19 mouse cellular contexts compared by ENCODE assay signal in the genomic region with DNA sequence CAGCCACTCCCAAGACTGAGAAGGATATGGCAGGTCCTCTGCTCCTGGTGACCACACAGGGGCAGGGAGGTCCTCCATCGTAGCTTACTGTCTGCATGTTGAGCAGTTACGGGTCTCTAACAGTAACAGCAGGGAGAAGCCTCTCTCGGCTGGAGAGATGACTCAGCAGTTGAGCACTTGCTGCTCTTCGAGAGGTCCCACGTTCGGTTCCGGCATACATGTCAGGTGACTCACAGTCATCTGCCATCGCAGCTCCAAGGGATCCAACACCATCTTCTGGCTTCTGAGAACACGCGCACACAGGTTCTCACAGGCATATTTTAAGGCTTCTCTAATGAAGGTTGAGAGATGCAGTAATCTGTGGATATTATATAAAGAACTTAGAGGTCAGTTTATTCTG. TPM values are rescaled to one million over a fixed set of nuclear protein-coding genes. Genes with fewer than 3 reads are reported as not detected.
DNase-seq lines count a peak whose midpoint lies in the region; ATAC-seq lines count a peak whose summit lies in the region.
"Had no signal": no experiment of that assay in that cellular context is flagged by ENCODE, and none has a peak within 500 bp of the region (broad histone marks: within the 10 kb centered on the region; RNA-seq: fewer than 3 reads in every experiment).

No protein-coding gene starts in this region.

- DNase-seq in 3T3-L1 (ENCODE audit: low read depth, low spot score): peak; percentile 90
- peak; percentile 58 for DNase-seq in ES-CJ7 (ENCODE audit: low read depth, low spot score)
- DNase-seq in midbrain, embryonic 10.5 days (ENCODE audit: low spot score): no peak
- DNase-seq in Muller cell, postnatal 12 days (ENCODE audit: inconsistent ontology term): no peak
- no peak for DNase-seq in adrenal gland, postnatal 36 days
- DNase-seq: cerebellum, postnatal 10 days; heart, adult 11 months; kidney, adult 9 months; kidney, postnatal 36 days; thymus, postnatal 4 days had no signal

- peaks cover 93% of the 10 kb centered on the region for H3K4me1 ChIP-seq in megakaryocyte, embryonic 14.5 days
- H3K4me1 ChIP-seq in midbrain, embryonic 10.5 days: peaks cover 2% of the 10 kb centered on the region; the same call in 1 of the 2 replicates
- H3K4me1 ChIP-seq: forebrain, embryonic 15.5 days; hindbrain, embryonic 10.5 days; midbrain, embryonic 12.5 days; neural tube, embryonic 15.5 days had no signal

- ATAC-seq in erythroblast, adult 5-6 weeks (replicated peaks; ENCODE audit: low FRiP score, poor library complexity, severe bottlenecking): peak; percentile 74
- ATAC-seq: CD4-positive, CD25-positive, alpha-beta regulatory T cell, adult 4 months; forebrain, embryonic 15.5 days had no signal

- WGBS in midbrain, embryonic 10.5 days: 88% methylated on average over 10 of the region's 10 CpGs

- peak overlapping the region; percentile 87 for H3K4me3 ChIP-seq in megakaryocyte, embryonic 14.5 days (replicated peaks)
- no peak overlapping the region for H3K4me3 ChIP-seq in midbrain, embryonic 10.5 days
- H3K4me3 ChIP-seq: forebrain, embryonic 15.5 days; heart, embryonic 15.5 days; hindbrain, embryonic 10.5 days; limb, embryonic 15.5 days; midbrain, embryonic 12.5 days; neural tube, embryonic 15.5 days had no signal

- no peak overlapping the region for H3K27ac ChIP-seq in midbrain, embryonic 10.5 days (replicated peaks)
- H3K27ac ChIP-seq: forebrain, embryonic 15.5 days; heart, embryonic 15.5 days; hindbrain, embryonic 10.5 days; limb, embryonic 15.5 days; midbrain, embryonic 12.5 days; neural tube, embryonic 15.5 days had no signal

- H3K27me3 ChIP-seq in megakaryocyte, embryonic 14.5 days (replicated peaks): no peaks in the 10 kb centered on the region
- H3K27me3 ChIP-seq in midbrain, embryonic 10.5 days (ENCODE audit: low read depth, poor library complexity, severe bottlenecking): no peaks in the 10 kb centered on the region
- H3K27me3 ChIP-seq: forebrain, embryonic 15.5 days; heart, embryonic 15.5 days; limb, embryonic 15.5 days; neural tube, embryonic 15.5 days had no signal

- no peaks in the 10 kb centered on the region for H3K9me3 ChIP-seq in megakaryocyte, embryonic 14.5 days
- H3K9me3 ChIP-seq in midbrain, embryonic 10.5 days (replicated peaks): no peaks in the 10 kb centered on the region
- H3K9me3 ChIP-seq: forebrain, embryonic 15.5 days; heart, embryonic 15.5 days; hindbrain, embryonic 10.5 days; limb, embryonic 15.5 days; midbrain, embryonic 12.5 days; neural tube, embryonic 15.5 days had no signal

- peaks cover 7% of the 10 kb centered on the region for H3K36me3 ChIP-seq in megakaryocyte, embryonic 14.5 days (replicated peaks; ENCODE audit: low read length)
- H3K36me3 ChIP-seq in midbrain, embryonic 10.5 days: no peaks in the 10 kb centered on the region
- H3K36me3 ChIP-seq: forebrain, embryonic 15.5 days; heart, embryonic 15.5 days; hindbrain, embryonic 10.5 days; limb, embryonic 15.5 days; midbrain, embryonic 12.5 days; neural tube, embryonic 15.5 days had no signal

RNA-seq across cellular contexts. Expression of a gene that starts 6.4 kb away (rescaled TPM):
- total RNA-seq in erythroblast, adult 5-6 weeks (2015; ENCODE audit: low replicate concordance): 16.1 and 16.7 TPM in 2 replicates
- total RNA-seq in erythroblast, adult 5-6 weeks (2017; ENCODE audit: low replicate concordance): 20.7 and 26.9 TPM in 2 replicates
- polyA plus RNA-seq in megakaryocyte, embryonic 14.5 days (2012; ENCODE audit: insufficient read depth, low replicate concordance): 331 and 373 TPM in 2 replicates
- 5.8 and 10.1 TPM in 2 replicates for polyA plus RNA-seq in midbrain, embryonic 10.5 days (2016; fragmentation: Nextera tagmentation; extraction: Ambion mirVana)
- total RNA-seq in adrenal gland, postnatal 36 days (2021): 1 to 10 TPM; 7.6 to 7.9 TPM
- polyA plus RNA-seq: CD4-positive, CD25-positive, alpha-beta regulatory T cell, adult 4 months had no signal

RNA-seq across cellular contexts. Expression of a gene that starts 45.6 kb away (rescaled TPM):
- 52.1 and 58.5 TPM in 2 replicates for total RNA-seq in erythroblast, adult 5-6 weeks (2015; ENCODE audit: low replicate concordance)
- total RNA-seq in erythroblast, adult 5-6 weeks (2017; ENCODE audit: low replicate concordance): 25.1 and 33.0 TPM in 2 replicates
- polyA plus RNA-seq in megakaryocyte, embryonic 14.5 days (2012; ENCODE audit: insufficient read depth, low replicate concordance): 24.2 and 52.6 TPM in 2 replicates
- polyA plus RNA-seq in midbrain, embryonic 10.5 days (2016; fragmentation: Nextera tagmentation; extraction: Ambion mirVana): 32.9 and 36.3 TPM in 2 replicates
- total RNA-seq in adrenal gland, postnatal 36 days (2021): 100 to 1,000 TPM; 115 to 170 TPM

Comparison
In these comparisons a context has a peak if more than half of its experiments do, and no peak if none do; other contexts are left out.
1. DNase-seq: peak in 3T3-L1 (single experiment) and ES-CJ7 (single experiment); none in midbrain, embryonic 10.5 days (single experiment), Muller cell, postnatal 12 days (single experiment) and adrenal gland, postnatal 36 days (0 of 2).